Mouse (Mus musculus): ENCODE measurements around the gene Skap1. TPM values are rescaled to one million over a fixed set of nuclear protein-coding genes. Genes with fewer than 3 reads are reported as not detected.

Gene Skap1
- polyA plus RNA-seq, 1 experiment from 2014 or later: 10.6 TPM

GRCm38 (mm10) chr11:96531757-96532433, 67.5 kb downstream of the Skap1 start:
- no peak for ATAC-seq (replicated peaks; ENCODE audit: low FRiP score)
- 0 out of 2 replicates have a peak, but pooled peaks cover 3% of the 10 kb centered on the region for H3K9me3 ChIP-seq (replicated peaks)
- peaks cover 4% of the 10 kb centered on the region; the same call in 1 of the 2 replicates for H3K27me3 ChIP-seq
- H3K4me3 ChIP-seq (replicated peaks): no peak overlapping the region
- no peak overlapping the region for H3K9ac ChIP-seq
- no peak overlapping the region for H3K27ac ChIP-seq
- H3K36me3 ChIP-seq: no peaks in the 10 kb centered on the region
- peaks cover 24% of the 10 kb centered on the region for H3K4me1 ChIP-seq
- no peak overlapping the region for H3K4me2 ChIP-seq
- 27% methylated on average over 13 of the region's 13 CpGs for whole genome bisulfite sequencing

- H3K27me3 ChIP-seq: peaks cover 7% of the 10 kb centered on the region; the same call in 1 of the 2 replicates
- no peaks in the 10 kb centered on the region for H3K9me3 ChIP-seq (replicated peaks)
- H3K27ac ChIP-seq: no peak overlapping the region
- no peak for ATAC-seq (replicated peaks; ENCODE audit: low FRiP score)
- no peaks in the 10 kb centered on the region for H3K36me3 ChIP-seq
- no peak overlapping the region for H3K4me3 ChIP-seq (replicated peaks)
- H3K9ac ChIP-seq: no peak overlapping the region
- no peak overlapping the region for H3K4me2 ChIP-seq
- H3K4me1 ChIP-seq: peaks cover 43% of the 10 kb centered on the region
- 79% methylated on average over 2 of the region's 2 CpGs for WGBS
Observed at GRCm38 (mm10) chr11:96534531-96534930, 70.1 kb downstream of the Skap1 start.

GRCm38 (mm10) chr11:96536146-96536545, 71.8 kb downstream of the Skap1 start:
- Histone ChIP-seq H3K36me3 (no peaks in the 10 kb centered on the region), H3K9ac (no peak overlapping the region), H3K4me3 (replicated peaks) (no peak overlapping the region), H3K27ac (peak overlapping the region; percentile 84; the same call in 1 of the 2 replicates), H3K27me3 (peaks cover 9% of the 10 kb centered on the region), H3K4me2 (no peak overlapping the region), H3K9me3 (replicated peaks) (no peaks in the 10 kb centered on the region), H3K4me1 (peaks cover 51% of the 10 kb centered on the region)
- WGBS: 13% methylated on average over 5 of the region's 5 CpGs
- no peak; the same call in 1 of the 2 replicates for ATAC-seq (replicated peaks; ENCODE audit: low FRiP score)

- no peak for ATAC-seq (replicated peaks; ENCODE audit: low FRiP score)
- 0 out of 2 replicates have a peak overlapping the region, but pooled peaks have one; percentile 9 for H3K4me2 ChIP-seq
- H3K9me3 ChIP-seq (replicated peaks): no peaks in the 10 kb centered on the region
- no peak overlapping the region for H3K4me3 ChIP-seq (replicated peaks)
- H3K36me3 ChIP-seq: no peaks in the 10 kb centered on the region
- peaks cover 64% of the 10 kb centered on the region for H3K4me1 ChIP-seq
- peak overlapping the region; percentile 95 for H3K27ac ChIP-seq
- no peak overlapping the region for H3K9ac ChIP-seq
- 64% methylated on average over 7 of the region's 7 CpGs for WGBS
- peaks cover 6% of the 10 kb centered on the region for H3K27me3 ChIP-seq
Observed at GRCm38 (mm10) chr11:96542003-96542402, 77.6 kb downstream of the Skap1 start.

- peak; percentile 83 for ATAC-seq (replicated peaks; ENCODE audit: low FRiP score)
- Histone ChIP-seq H3K9me3 (replicated peaks) (no peaks in the 10 kb centered on the region), H3K4me1 (peaks cover 62% of the 10 kb centered on the region), H3K9ac (no peak overlapping the region), H3K4me2 (no peak overlapping the region), H3K27ac (peak overlapping the region; percentile 95), H3K27me3 (peaks cover 6% of the 10 kb centered on the region), H3K4me3 (replicated peaks) (no peak overlapping the region), H3K36me3 (no peaks in the 10 kb centered on the region)
- 42% methylated on average over 7 of the region's 7 CpGs for WGBS
Observed at GRCm38 (mm10) chr11:96542561-96542960, 78.2 kb downstream of the Skap1 start.

- H3K9ac ChIP-seq: no peak overlapping the region
- no peaks in the 10 kb centered on the region for H3K9me3 ChIP-seq (replicated peaks)
- H3K27me3 ChIP-seq: peaks cover 3% of the 10 kb centered on the region; the same call in 1 of the 2 replicates
- no peaks in the 10 kb centered on the region for H3K36me3 ChIP-seq
- WGBS: 50% methylated on average over 8 of the region's 8 CpGs
- ATAC-seq (replicated peaks; ENCODE audit: low FRiP score): no peak
- peak overlapping the region; percentile 54 for H3K27ac ChIP-seq
- peaks cover 52% of the 10 kb centered on the region for H3K4me1 ChIP-seq
- no peak overlapping the region for H3K4me3 ChIP-seq (replicated peaks)
- no peak overlapping the region for H3K4me2 ChIP-seq
Observed at GRCm38 (mm10) chr11:96546428-96546827, 82.0 kb downstream of the Skap1 start.

GRCm38 (mm10) chr11:96550960-96551703, 86.7 kb downstream of the Skap1 start:
- H3K4me2 ChIP-seq: no peak overlapping the region
- 55% methylated on average over 9 of the region's 9 CpGs for WGBS
- no peaks in the 10 kb centered on the region for H3K9me3 ChIP-seq (replicated peaks)
- no peak overlapping the region for H3K9ac ChIP-seq
- no peak for ATAC-seq (replicated peaks; ENCODE audit: low FRiP score)
- no peaks in the 10 kb centered on the region for H3K36me3 ChIP-seq
- H3K27ac ChIP-seq: peak overlapping the region; percentile 62
- peaks cover 28% of the 10 kb centered on the region for H3K4me1 ChIP-seq
- peaks cover 7% of the 10 kb centered on the region; the same call in 1 of the 2 replicates for H3K27me3 ChIP-seq
- no peak overlapping the region for H3K4me3 ChIP-seq (replicated peaks)

- no peak overlapping the region for H3K27ac ChIP-seq
- ATAC-seq (replicated peaks; ENCODE audit: low FRiP score): no peak
- H3K4me2 ChIP-seq: peak overlapping the region; percentile 45
- H3K36me3 ChIP-seq: no peaks in the 10 kb centered on the region
- peaks cover 26% of the 10 kb centered on the region for H3K4me1 ChIP-seq
- H3K9ac ChIP-seq: no peak overlapping the region
- no peaks in the 10 kb centered on the region for H3K9me3 ChIP-seq (replicated peaks)
- peaks cover 7% of the 10 kb centered on the region; the same call in 1 of the 2 replicates for H3K27me3 ChIP-seq
- H3K4me3 ChIP-seq (replicated peaks): peak overlapping the region; percentile 22; the same call in 1 of the 2 replicates
- WGBS: 10% methylated on average over 15 of the region's 15 CpGs
Observed at GRCm38 (mm10) chr11:96553091-96553490, 88.7 kb downstream of the Skap1 start.

- Histone ChIP-seq H3K9me3 (replicated peaks) (0 out of 2 replicates have a peak, but pooled peaks cover 3% of the 10 kb centered on the region), H3K27me3 (no peaks in the 10 kb centered on the region), H3K9ac (no peak overlapping the region), H3K36me3 (no peaks in the 10 kb centered on the region), H3K4me1 (peaks cover 7% of the 10 kb centered on the region), H3K4me3 (replicated peaks) (no peak overlapping the region), H3K4me2 (no peak overlapping the region), H3K27ac (no peak overlapping the region)
- 41% methylated on average over 5 of the region's 5 CpGs for WGBS
- ATAC-seq (replicated peaks; ENCODE audit: low FRiP score): no peak
Observed at GRCm38 (mm10) chr11:96560229-96560628, 95.8 kb downstream of the Skap1 start.

- Histone ChIP-seq H3K4me2 (no peak overlapping the region), H3K27ac (no peak overlapping the region)
- WGBS: 66% methylated on average over 1 of the region's 1 CpGs
Observed at GRCm38 (mm10) chr11:96564088-96564487, 99.7 kb downstream of the Skap1 start.

GRCm38 (mm10) chr11:96572515-96572914, 108.1 kb downstream of the Skap1 start:
- Histone ChIP-seq H3K36me3 (no peaks in the 10 kb centered on the region), H3K4me2 (no peak overlapping the region), H3K27me3 (no peaks in the 10 kb centered on the region), H3K9ac (no peak overlapping the region), H3K4me1 (peaks cover 12% of the 10 kb centered on the region), H3K9me3 (replicated peaks) (no peaks in the 10 kb centered on the region), H3K4me3 (replicated peaks) (no peak overlapping the region), H3K27ac (no peak overlapping the region)
- ATAC-seq (replicated peaks; ENCODE audit: low FRiP score): no peak
- WGBS: 46% methylated on average over 3 of the region's 3 CpGs

More at GRCm38 (mm10) chr11:96564088-96564487, 99.7 kb downstream of the Skap1 start:
- peaks cover 14% of the 10 kb centered on the region for H3K4me1 ChIP-seq
- H3K4me3 ChIP-seq (replicated peaks): no peak overlapping the region
- no peaks in the 10 kb centered on the region for H3K36me3 ChIP-seq
- H3K9me3 ChIP-seq (replicated peaks): 0 out of 2 replicates have a peak, but pooled peaks cover 3% of the 10 kb centered on the region
- no peak overlapping the region for H3K9ac ChIP-seq
- no peak for ATAC-seq (replicated peaks; ENCODE audit: low FRiP score)
- no peaks in the 10 kb centered on the region for H3K27me3 ChIP-seq
